Mouse (Mus musculus): Measurements from ENCODE around the gene Tox4.

- TF ChIP-seq CTCF (IDR thresholded peaks at IDR 0.05; ENCODE audit: extremely low read depth, insufficient read depth, insufficient read length, insufficient replicate concordance), result peak; percentile 65; the same call in 1 of the 2 replicates
- TF ChIP-seq POLR2A (IDR thresholded peaks at IDR 0.05; ENCODE audit: low read depth, low read length), result no peak
Measured at GRCm38 (mm10) chr14:52338751-52339511, 60.0 kb downstream of the Tox4 start.
